Mouse (Mus musculus) ZHBTc4 (cell line): ENCODE results near the gene Tcstv1.
"Not testable (repeated sequence)": the region's sequence is repeated elsewhere in the genome, so short reads cannot be mapped to it uniquely, and the experiment has no call there.

Experiments used
- DNase-seq: peaks from one replicate; pipeline ENCODE4 v3.0.0-alpha.2; 2011; ENCODE audit warnings: low read depth, low spot score

Tcstv1 gene

GRCm38 (mm10) chr13:119894685-119895084 lies at the start of gene Tcstv1:
TSS of gene Tcstv1 (minus strand) at chr13:119894785.
- DNase-seq, result not testable (repeated sequence)

DNA sequence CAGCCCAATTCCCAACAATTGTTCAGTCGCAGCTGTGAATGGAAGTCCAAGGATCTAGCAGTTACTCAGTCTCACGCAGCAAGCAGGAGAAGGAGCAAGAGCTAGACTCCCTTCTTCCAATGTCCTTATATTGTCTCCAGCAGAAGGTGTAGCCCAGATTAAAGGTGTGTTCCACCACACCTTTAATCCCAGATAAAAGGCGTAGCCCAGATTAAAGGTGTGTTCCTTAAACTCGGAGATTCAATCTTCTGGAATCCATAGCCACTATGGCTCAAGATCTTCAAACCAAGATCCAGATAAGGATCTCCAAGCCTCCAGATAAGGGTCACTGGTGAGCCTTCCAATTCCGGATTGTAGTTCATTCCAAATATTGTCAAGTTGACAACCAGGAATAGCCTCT lies 34.6 kb upstream of the Tcstv1 start, which contains the start of gene Gm21761:
Gene Gm21761, minus strand, starts transcription at position 101 of the 400 bp plus-strand sequence.
- DNase-seq, result not testable (repeated sequence)

- DNase-seq, result not testable (repeated sequence)
These were observed 30.2 kb upstream of the Tcstv1 start for GRCm38 (mm10) chr13:119924597-119925340.

DNA sequence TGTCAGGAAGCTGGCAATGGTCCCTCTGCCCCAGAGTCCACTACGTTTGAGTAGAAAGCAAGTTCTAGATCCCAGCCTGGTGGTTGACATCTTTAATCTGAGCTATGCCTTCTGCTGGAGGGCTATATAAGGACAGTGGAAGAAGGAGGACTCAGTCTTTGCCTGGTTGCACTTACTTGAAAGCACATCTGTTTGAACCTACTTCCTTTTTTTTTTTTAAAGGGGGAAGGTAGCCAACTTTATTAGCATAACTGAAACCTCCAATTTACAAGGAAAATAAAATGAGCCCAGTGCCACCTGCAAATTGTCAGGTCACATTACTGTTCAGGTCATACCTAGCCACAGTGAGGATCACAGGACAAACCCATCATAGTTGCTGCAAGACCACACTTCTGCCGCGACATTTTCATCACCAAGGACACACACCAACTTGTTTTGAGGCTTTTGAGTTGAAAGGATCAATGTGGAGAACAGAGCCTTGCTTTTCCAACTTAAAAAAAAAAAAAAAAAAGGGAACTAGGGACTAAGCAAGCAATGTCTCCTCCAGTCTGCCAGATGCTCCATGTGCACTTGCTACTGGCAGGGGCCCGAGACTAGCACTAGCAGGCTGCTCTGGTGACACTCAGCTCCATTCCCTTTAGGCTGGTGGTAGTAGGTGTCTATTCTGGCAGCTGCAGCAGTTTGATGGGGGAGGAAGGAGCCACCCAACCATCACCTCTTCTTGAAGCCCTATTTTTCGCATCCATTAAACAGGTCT lies 22.6 kb upstream of the Tcstv1 start:
- DNase-seq, result not testable (repeated sequence)

DNA sequence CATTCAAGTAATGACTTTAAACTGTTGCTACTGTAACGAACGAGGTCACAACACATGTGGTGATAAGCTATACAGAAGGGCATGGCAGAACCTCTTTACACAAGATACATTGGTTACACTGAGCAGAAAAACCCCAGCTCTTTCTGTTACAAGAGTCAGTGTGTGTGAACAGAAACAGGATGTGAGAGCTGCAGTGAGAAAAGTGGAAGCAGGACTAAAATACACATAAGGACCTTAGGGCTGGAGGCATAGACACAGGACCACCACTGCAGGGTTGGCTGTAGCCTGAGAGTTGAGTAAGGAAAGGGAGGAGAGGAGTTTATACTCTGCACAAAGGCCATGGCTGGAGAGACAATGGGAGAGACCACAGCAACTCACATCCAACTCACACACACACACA lies 21.9 kb upstream of the Tcstv1 start:
- DNase-seq, result not testable (repeated sequence)

DNA sequence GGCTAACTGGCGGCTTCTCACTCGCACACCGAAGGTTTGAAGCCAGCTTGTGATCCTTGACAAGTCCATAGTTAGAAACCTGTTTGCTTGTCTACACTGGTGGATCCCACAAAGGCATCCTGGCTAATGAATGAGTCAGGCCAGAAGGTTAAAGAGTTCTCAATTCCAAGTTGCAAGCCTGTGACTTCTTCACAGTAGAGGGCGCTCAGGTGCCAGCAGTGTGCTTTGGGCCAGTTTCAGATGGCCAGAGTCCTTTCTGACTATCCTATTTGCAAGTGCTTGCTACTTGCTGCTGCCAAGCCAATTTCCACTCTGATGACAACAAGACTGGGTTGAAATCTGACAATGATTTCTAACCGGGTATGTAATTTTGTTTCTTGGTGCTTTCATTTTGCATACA lies 4.0 kb upstream of the Tcstv1 start:
- DNase-seq, result not testable (repeated sequence)

DNA sequence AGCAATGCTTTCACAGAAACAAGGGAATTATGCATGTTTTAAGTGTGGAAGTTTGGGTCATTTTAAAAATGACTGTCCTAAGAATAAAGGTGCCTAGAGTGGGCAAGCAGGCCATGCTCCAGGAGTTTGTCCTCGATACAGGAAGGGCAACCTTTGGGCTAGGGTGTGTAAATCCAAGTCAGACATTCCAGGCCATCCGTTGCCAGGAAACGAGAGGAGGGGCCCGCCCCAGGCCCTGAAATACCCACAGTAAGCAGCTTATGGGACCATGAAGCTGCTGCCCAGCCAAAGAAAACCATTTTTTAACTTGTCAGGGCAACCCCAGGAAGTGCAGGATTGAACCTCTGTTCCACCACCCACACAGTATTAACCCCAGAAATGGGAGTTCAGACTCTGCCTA lies 7.7 kb downstream of the Tcstv1 start:
- DNase-seq, result peak; percentile 73

- DNase-seq, result not testable (repeated sequence)
These were observed 30.1 kb downstream of the Tcstv1 start for GRCm38 (mm10) chr13:119864395-119864999.

DNA sequence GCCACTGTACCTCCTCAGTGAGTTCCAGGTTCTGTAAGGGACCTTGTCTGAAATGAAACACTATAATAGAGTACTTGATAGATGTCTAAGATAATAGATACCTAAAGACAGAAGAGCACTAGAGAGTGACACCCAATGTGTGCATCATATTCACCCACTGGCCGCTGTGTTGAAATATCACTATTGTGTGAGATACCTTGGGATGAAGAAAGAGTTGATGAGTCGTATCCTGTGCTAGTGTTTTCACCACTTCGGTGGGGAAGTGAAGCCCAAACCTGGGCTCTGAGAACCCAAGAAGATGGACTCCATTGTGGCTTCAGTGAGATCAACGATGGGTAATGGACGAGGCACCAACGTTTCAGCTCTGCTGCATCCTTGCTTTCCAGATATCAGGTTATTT lies 32.2 kb downstream of the Tcstv1 start:
- DNase-seq, result not testable (repeated sequence)
